Mouse (Mus musculus): Measurements from ENCODE around the gene Cd44.

Gene Cd44

DNA sequence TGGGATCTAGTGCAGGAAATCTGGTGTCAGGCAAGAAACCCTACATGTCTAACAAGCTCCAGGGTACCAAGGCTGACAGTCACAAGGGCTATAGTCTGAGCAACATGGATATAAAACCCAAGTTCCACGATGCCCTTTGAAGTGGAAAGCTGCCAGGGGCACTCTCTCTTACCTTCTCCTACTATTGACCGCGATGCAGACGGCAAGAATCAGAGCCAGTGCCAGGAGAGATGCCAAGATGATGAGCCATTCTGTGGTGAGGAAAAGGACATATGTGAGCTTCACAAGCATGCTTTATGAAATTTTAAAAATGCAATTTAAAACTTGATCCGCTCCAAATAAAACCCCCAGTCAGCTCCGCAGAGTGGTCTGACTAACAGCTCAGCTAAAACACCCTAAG, 79.4 kb downstream of the Cd44 start:
- no peak for DNase-seq (ENCODE audit: low spot score in 2 of 2)

DNA sequence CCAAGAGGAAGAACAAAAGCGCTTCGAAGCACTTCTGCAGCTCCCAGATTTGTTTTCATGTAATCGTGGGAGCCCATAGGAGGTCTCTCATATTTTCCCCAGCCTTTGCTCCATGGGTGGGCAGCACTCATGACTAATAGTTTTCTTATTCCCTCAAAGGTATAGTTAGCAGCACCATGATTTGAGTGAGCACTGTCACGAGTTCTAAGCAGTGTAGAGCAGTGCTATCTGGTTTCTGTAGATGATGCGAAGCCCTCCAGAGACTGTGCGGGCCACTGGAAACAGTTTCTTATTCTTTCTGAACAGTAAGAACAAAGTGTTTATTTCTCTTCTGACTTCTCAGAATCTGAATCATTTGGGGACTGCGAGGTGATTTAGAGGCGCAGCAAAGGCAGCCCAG, 80.7 kb downstream of the Cd44 start:
- DNase-seq (ENCODE audit: low spot score in 2 of 2), result no peak

DNA sequence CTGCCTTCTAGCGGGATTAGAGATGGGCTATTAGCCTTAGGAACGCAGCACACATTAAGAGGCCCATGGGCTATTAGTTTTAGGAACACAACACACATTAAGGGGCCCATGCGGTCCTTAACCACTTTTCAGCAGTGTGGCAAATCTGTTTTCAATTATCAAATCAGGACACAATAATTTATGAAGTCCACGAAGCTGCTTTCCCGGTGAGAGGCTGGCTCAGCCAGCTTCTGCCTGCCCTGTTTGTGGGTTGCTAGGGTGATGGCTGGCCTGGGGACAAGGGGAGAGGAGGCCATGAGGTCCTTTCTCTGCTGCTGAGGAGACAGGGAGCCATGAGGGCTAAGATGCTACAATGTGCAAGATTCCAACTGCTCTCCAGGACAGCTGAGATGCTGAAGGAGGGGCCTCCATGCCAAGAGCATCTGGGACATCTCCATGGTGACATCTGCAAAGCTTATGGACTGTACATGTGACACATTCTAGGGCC, 81.2 kb downstream of the Cd44 start:
- no peak for DNase-seq (ENCODE audit: low spot score in 2 of 2)

DNA sequence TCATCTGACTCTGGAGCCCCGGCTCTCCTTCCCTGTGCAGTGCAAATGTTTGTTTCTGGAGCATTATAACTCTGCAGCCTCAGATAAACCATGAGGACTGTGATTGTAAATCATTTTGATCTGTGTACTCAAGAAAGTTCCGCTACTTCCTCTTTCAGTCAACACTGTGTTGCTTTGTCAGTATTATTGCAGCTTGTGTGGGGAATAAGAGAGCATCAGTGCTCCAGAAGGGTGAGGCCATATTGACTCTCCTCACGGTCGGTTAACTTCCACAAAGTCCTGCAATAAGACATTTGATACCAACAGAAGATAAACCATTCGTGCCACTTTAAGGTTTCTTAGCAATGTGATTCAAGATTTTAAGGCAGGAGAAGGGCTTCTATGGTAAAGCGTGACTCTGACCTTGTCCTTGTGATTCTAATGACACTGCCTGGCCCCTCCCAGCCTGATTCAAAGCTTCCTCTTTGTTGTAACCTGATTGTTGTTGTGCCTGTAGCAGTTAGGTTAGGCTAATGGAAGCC, 86.1 kb downstream of the Cd44 start:
- DNase-seq (ENCODE audit: low spot score in 2 of 2), result no peak

DNA sequence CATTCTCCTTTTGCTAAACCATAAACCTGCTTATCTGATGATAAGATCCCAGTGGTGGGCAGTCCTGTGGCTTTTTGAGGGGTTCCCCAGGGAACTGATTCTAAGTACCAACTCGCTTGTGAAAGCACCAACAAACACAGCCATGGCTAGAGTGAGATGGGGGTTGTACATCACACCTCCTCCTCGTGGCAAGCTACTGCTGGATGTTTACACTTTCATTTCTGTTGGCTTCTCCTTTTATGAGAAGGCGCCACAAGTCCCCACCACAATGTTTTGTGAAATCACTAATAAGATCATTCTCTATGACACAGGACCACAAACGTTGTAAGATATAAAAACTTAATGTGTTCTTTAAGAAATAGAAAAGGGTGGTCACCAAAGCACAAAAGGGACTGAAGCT, 88.7 kb downstream of the Cd44 start:
- DNase-seq (ENCODE audit: low spot score in 2 of 2), result no peak

DNA sequence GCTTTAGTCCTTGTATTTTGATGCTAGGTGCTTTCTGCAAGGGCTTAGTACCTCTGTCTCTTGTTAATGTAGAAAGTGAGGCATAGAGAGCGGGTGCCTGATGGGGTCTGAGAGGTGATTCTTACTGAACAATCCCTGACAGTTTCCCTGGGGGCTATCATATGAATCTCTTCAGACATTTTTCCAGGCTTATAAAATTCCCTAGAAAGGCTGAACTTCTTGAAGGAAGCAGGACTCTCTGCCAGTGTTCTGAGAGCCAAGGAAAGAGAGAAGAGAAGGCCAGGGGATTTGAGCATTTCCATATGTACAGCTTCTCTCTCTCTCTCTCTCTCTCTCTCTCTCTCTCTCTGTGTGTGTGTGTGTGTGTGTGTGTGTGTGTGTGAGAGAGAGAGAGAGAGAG, 92.0 kb downstream of the Cd44 start:
- no peak for DNase-seq (ENCODE audit: low spot score in 2 of 2)

DNA sequence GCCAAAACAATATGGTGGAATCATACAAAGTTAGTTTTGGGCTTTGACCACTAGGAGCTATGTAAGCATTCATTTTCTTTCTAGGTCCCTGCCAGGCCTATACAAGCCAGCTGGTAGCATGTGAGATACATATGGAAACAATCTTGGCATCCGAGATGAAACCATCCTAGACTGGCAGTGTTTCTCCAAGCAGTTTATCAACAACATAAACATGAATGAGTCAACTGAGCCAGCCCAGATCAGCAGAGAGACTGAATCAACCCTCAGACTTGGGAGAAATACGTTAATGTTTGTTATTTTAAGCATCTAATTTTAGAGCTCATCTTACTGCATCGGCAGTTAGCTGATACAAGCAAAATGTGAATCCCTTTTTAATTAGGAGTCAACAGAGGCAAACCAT, 93.8 kb downstream of the Cd44 start:
- DNase-seq (ENCODE audit: low spot score in 2 of 2), result no peak

DNA sequence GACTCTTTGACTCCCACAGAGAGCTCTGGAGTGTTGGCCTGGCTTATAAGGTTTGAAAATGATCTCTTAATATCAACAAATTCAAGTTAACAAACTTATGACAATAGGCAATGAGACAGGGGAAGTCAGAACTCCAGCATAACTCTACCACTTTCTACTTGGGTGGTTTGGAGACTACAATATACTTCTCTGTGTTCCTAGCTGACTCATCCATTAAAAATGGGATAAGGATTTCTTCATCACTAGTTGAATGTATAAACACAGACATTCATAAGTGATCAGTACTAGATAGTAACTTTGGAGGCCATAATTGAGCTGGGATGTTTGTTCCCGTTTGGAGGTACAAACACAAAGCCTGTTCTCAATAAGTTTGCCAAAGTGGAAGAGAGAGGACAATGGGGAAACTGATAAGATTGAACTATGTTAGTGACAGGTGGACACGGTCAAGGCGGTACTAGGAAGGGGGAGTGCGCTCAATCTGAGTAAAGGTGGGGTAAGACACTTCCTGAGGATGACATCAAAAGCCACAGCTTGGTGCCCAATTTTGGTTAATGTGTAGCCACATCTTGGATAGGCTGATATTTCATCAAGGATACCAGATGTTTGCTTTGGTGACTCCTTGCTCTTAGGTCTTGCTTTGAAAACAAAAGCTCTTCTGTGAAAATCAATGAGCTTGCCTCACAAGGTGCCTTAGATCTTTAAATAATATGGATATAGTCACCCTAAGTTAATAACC, 95.5 kb downstream of the Cd44 start:
- DNase-seq (ENCODE audit: low spot score in 2 of 2), result no peak

DNA sequence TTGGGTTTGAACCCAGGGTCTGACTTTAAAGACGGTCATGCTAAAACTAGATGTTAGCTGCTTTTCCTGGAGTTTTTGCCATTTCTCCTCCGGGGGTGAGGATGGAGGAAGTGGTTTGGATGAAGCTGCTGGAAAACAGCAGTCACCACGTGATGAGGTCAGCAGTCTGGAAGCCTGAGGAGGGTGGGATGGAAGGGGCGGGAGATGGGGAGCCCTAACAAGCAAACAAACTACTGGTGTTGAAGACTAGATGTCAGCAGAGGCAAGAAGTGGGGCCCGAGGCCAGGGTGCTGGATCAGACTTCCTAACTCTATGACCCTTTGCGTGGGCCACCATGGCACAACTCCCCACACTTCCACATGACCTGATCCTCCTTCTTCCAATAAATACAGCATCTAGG, 96.2 kb downstream of the Cd44 start:
- DNase-seq (ENCODE audit: low spot score in 2 of 2), result no peak

DNA sequence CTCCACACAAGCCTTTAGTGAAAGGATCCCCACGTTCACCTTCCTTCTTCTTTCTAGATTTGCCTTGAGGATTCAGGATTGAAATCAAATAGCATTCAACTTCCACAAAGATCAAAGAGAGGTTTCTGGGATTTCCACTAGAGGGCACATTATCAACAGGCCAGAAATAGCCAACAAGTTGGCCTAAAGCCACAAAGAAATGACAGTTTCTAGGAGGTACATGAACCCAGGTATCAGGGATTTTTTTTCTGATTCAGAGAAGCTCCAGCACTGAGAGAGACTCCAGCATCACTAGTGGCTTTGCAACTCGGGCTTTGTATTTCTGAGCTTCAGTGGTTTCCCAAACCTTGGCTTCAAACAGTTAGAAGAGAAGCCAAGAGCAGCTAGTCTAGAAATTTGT, 97.4 kb downstream of the Cd44 start:
- DNase-seq (ENCODE audit: low spot score in 2 of 2), result no peak

DNA sequence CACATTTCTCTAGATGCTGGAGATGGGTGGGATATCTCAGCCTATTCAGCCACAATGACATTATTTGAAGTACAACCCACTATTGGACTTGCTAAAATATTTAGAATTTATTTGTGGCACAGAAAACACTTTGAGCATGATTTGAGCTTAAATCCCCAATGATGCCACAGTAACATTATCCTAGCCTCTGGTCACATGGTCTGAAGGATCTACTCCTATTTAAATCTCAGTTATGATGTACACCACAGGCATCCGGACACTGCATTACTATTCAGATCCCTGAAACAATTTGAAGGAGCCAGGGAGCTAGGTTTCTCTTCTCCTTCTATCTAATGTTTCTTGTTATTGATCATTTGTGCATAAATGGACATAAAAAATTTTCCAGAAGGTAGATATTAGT, 99.6 kb downstream of the Cd44 start:
- no peak for DNase-seq (ENCODE audit: low spot score in 2 of 2)

DNA sequence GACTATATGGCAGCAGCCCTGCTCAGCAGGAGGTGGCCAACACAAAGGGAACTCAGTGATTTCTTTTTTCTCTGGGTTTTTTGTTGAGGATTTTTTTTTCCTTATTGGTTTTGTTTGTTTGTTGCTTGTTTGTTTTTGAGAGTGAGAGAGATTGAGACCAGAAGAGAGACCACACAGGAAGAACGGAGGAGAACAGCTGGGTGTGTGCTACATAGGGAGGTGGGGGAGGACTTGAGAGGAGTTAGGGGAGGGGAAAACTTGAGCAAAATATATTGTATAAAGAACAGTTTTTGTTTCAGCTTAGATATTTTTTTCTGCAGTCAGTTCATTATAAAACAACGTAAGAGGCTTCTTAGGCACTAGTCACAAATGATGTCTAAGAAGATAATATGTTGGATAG, 103.3 kb downstream of the Cd44 start:
- no peak for DNase-seq (ENCODE audit: low spot score in 2 of 2)

DNA sequence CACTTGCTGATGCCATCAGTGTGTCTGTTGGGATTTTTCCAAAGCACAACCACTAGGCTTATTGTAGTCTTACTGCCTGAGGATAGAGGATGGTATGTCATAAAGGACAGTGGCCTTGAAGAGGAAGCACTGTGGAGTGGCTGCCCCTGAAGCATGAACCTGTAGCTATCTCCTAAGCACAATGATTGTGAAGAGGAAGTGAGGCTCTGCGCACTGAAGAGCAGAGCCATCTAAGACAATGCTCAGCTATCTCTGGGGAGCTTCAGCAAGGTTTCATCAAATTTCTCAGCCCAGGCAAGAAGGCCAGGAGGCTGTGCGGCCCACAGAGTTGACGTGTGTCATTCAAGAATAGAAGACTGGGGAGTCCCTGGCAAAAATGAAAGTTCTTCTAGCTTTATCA, 106.4 kb downstream of the Cd44 start:
- DNase-seq (ENCODE audit: low spot score in 2 of 2), result no peak

DNA sequence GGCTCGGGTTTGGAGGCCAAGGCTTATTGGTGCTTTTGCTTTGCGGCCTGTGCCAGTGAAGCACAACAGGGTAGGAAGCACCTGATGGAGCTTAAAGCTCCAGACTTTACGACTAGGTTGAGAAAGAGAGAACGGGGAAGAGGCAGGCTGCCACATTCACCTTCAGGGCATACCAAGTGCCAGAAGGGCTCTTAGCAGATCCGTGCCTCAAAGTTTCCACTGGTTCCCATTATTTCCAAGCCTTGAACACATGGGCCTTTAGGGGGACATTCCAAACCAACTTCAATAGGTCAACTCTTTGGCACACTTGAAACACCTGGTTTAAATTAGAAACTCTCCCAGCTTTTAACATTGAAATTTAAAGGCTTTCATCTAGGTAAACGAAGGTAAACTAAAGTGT, 108.7 kb downstream of the Cd44 start:
- DNase-seq (ENCODE audit: low spot score in 2 of 2), result no peak

DNA sequence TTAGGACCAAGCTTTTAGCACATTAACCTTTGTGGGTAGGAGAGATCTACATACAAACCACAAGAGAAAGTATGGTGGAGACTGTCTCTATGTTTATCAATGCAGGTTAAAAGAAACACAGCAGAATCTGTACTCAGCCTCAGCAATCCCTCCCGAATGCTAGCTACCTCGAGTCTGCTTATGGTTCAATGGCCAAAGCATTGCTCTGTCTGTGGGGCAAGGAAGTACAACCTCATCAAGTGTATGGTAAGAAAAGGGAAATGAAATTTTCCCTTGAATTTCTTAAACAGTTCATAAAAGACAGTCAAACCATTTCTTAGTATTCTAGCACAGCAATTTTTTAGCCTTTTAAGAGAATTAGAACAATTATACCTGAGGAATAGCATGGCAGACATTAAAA, 109.8 kb downstream of the Cd44 start:
- no peak for DNase-seq (ENCODE audit: low spot score in 2 of 2)

DNA sequence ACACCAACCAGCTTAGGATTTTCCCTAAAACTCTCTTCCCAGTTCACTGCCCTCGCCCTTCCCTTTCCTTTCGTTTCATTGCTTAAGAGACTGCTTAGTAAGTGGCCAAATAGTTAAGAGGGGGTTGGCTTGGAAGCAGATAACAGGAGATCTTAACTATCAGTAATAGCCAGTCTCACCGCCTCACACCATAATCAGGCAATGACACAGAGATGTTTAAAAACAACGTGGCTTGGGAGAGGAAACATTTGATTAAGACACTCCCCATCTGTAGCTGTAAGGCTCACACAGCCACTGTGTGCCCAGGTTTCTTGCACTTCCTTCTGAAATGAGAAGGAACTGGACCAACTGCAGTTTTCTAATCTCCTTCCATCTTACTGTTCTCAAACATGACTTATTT, 115.8 kb downstream of the Cd44 start:
- DNase-seq (ENCODE audit: low spot score in 2 of 2), result no peak

DNA sequence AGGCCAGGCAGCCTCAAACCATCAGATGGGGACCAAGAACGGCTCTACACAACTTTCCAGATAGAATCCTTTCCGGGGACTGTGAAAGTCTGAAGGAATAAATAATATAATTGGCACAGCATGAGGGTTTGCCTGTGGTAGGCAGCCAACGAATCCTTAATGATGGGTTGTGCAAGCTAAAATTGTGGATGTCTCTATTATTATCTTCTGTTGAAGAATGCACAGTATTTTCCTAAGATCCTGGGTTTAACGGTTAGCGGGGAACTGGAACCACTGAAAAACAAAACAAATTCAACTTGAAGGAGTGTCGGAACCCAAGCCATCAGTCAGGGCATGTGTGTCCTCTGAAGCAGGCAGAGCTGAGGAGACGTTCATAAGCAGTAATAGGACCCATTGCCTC, 118.7 kb downstream of the Cd44 start:
- DNase-seq (ENCODE audit: low spot score in 2 of 2), result no peak

DNA sequence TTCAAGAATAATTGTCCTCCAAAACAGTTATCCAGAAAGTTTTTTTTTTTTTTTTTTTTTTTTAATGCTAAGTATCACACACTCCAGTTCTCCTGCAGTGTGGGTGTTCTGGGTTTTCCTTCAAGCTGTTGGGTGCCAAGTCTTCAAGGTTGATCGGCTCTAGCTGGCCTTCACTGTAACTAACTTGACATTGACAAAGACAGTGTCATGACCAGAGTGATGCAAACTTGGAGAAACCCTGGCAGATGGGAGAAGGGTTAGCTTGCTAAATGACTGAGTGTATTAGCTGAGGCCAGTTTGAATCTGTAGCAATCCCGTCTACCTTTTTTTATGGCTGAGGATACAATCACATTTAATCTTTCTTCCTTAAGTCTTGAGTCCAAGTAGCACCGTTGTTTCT, 123.3 kb downstream of the Cd44 start:
- no peak for DNase-seq (ENCODE audit: low spot score in 2 of 2)

DNA sequence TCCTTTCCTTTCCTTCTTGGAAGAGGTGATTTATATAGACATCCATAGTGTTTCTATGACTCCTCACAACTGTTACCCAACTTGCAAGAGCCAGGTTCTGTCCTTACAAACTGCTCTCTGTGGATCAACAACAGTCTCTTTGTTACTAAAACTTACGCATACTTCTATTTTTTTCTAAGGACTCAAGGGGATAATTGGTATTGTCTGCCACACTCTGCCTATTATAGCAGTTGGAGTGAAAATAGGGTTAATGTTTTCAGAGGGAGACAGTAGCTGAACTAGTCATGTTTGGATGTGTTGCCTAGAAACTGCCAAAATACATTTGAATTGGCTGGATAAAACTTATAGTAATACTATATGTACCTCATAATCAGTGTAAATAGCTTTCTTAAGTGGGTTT, 125.9 kb downstream of the Cd44 start:
- DNase-seq (ENCODE audit: low spot score in 2 of 2), result no peak

DNA sequence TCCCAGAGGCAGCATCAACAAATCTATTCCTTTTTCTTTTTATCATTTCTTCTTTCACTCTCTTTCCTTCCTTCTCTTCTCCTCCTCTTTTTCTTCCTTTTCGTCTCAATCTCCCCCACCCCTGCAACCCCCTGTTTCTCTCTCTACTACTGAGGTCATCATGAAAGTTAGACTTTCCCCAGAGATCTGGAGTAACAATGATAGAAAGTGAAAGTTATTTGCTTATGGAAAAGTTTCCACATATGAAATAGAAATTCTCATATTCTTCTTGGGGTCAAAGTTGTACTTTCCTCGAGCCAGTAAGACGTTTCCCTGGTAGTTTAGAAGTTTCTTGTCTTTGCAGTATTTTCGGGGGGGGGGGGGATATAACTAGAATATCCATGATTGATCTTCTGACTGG, 126.8 kb downstream of the Cd44 start:
- no peak for DNase-seq (ENCODE audit: low spot score in 2 of 2)

DNA sequence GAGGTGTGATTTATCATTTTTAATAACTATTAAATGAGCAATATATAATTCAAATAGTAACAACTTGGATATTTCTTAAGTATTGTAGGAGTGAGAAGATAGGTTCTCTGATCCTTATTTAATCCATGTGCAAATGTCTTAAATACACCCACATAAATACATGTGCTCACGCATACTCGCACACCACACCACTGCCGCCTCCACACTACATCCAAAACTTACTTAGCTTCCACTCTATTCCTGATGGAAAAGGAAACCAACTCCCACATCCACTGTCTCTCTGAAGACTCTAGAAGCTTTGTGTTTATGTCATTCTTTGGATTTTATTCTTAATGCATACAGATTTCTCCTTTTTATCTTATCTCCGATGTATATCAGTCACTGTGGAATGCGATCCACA, 129.2 kb downstream of the Cd44 start:
- DNase-seq (ENCODE audit: low spot score in 2 of 2), result no peak

DNA sequence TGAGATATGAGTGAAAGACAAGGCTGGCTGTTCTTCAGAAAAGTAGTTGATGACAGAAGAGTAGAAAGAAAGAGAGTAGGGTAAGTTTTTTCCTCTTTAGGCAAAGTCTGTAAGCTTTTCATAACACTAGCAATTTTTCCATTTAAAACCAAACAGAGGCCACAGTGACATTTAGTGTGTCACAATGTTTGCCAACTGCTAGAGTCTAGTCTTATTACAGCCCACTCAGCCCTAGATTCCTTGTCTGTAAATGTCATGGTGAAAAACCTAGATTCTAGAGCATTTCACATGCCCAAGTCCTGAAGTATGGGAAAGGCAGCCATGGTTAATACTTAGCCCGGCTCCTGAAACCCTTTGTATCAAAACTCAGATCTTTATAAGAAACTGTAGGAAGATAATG, 130.2 kb downstream of the Cd44 start:
- DNase-seq (ENCODE audit: low spot score in 2 of 2), result no peak

DNA sequence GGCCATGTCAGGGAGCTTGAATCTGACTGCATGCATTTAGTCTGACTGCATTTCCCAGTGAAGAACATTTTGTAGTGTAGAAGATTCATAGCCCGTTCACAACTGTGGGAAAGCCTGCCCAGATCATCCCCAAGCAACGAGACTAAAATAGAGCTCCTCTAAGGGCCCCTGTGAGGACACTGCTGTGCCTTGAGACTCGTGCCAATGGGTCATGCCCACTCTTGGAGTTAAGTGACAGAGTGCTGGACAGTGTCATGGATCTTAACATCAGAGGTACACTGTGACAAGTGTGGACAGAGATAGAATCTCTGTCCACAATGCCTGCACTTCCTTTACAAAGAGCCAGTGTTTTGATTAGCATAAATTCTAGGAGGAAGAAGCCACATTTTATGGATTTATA, 133.2 kb downstream of the Cd44 start:
- no peak for DNase-seq (ENCODE audit: low spot score in 2 of 2)

All from urinary bladder, adult 18-20 months (tissue).